Mouse (Mus musculus) frontal cortex, adult (tissue): ENCODE data around the gene Ints3.
"Not testable (repeated sequence)": the region's sequence is repeated elsewhere in the genome, so short reads cannot be mapped to it uniquely, and the experiment has no call there.

Experiments
- ATAC-seq: cut with Nextera tagmentation; 2 replicates; pipeline ENCODE4 v1.9.2; 2017; ENCODE audit warnings: mild to moderate bottlenecking, moderate library complexity, mixed read lengths; ENCODE audit not compliant: low TSS enrichment

The Ints3 gene

GRCm38 (mm10) chr3:90357959-90358358 is 75.5 kb downstream of the Ints3 start:
- no peak for ATAC-seq

- no peak for ATAC-seq
These were observed 85.6 kb downstream of the Ints3 start for GRCm38 (mm10) chr3:90347847-90348246.

- ATAC-seq = not testable (repeated sequence)
These were observed 90.6 kb downstream of the Ints3 start for GRCm38 (mm10) chr3:90342853-90343252.
